Mouse (Mus musculus) megakaryocyte-erythroid progenitor cell, adult 5 weeks (primary cell): ENCODE data around the gene E330034G19Rik. TPM values are rescaled to one million over a fixed set of nuclear protein-coding genes. Genes with fewer than 3 reads are reported as not detected.

Experiments used
- polyA plus RNA-seq: library from polyadenylated mRNA; stranded (reverse); fragments of >175 nt; gene quantifications from 2 replicates; pipeline ENCODE4 v1.2.3, GENCODE M21; 2012

Gene E330034G19Rik
- polyA plus RNA-seq = not detected in 2 replicates

DNA sequence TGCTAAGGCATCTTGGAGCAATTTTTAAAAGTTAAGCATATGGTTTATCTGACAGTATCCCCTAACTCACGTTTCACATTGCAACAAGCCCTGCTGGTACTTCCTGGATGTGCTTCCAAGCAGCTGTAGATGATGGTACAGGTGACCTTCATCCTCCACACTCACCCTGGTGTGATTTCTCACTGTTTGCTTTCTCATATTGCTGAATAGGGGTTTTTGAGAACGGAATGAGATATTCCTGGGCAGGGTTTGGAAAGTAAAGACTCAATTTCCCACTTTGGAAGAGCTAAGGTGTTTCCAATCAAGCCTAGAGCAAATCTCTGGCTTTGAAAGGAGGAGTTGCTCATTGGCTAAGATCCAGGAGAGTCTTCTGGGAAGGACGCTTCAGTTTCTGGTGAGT, at the start of gene E330034G19Rik:
TSS of gene E330034G19Rik (plus strand) at position 301 of the 400 bp plus-strand sequence.

GRCm38 (mm10) chr14:24245177-24246081, 47.6 kb upstream of the E330034G19Rik start, which contains the start of gene Dlg5:
Gene Dlg5 (minus strand): TSS chr14:24245920.

Other genes with a start within 250 kb of the E330034G19Rik start
- gene Dlg5, start 47.3 kb upstream of the E330034G19Rik start, polyA plus RNA-seq = 0.41 and 0.50 TPM in 2 replicates
- gene Polr3a, start 193.8 kb downstream of the E330034G19Rik start, polyA plus RNA-seq = 3.3 and 4.1 TPM in 2 replicates
- gene Rps24, start 193.9 kb downstream of the E330034G19Rik start, polyA plus RNA-seq = 357 and 421 TPM in 2 replicates